Mouse (Mus musculus): ENCODE measurements at regions not wholly inside any gene's neighbourhood (a gene's known extent, or its start where the extent isn't known, plus 50 kb on each side); places are given as distances from the start of the nearest gene placed in this dataset.
A peak's percentile ranks its signal among the peaks of the same experiment; 100 is the strongest.

GRCm38 (mm10) chr15:50246418-50247186 lies 3638.1 kb upstream of the Gm7489 start:
- DNase-seq (ENCODE audit: low read depth, low spot score) = no peak

GRCm38 (mm10) chr15:50260057-50260456 lies 3624.6 kb upstream of the Gm7489 start:
- DNase-seq (ENCODE audit: low read depth, low spot score) = no peak

GRCm38 (mm10) chr15:50261245-50261872 lies 3623.3 kb upstream of the Gm7489 start:
- DNase-seq (ENCODE audit: low read depth, low spot score) = peak; percentile 70

- no peak for DNase-seq (ENCODE audit: low read depth, low spot score)
Observed at GRCm38 (mm10) chr15:50267542-50267941, 3617.2 kb upstream of the Gm7489 start.

GRCm38 (mm10) chr15:50271646-50272045 lies 3613.1 kb upstream of the Gm7489 start:
- DNase-seq (ENCODE audit: low read depth, low spot score) = no peak

- no peak for DNase-seq (ENCODE audit: low read depth, low spot score)
Observed at GRCm38 (mm10) chr15:50282576-50282975, 3602.1 kb upstream of the Gm7489 start.

GRCm38 (mm10) chr15:50283491-50283890 lies 3601.2 kb upstream of the Gm7489 start:
- no peak for DNase-seq (ENCODE audit: low read depth, low spot score)

- DNase-seq (ENCODE audit: low read depth, low spot score) = no peak
Observed at GRCm38 (mm10) chr15:50301831-50302230, 3582.9 kb upstream of the Gm7489 start.

- no peak for DNase-seq (ENCODE audit: low read depth, low spot score)
Observed at GRCm38 (mm10) chr15:50304085-50304484, 3580.6 kb upstream of the Gm7489 start.

GRCm38 (mm10) chr15:50320796-50321195 lies 3563.9 kb upstream of the Gm7489 start:
- peak; percentile 13 for DNase-seq (ENCODE audit: low read depth, low spot score)

- no peak for DNase-seq (ENCODE audit: low read depth, low spot score)
Observed at GRCm38 (mm10) chr15:50345536-50345935, 3539.2 kb upstream of the Gm7489 start.

GRCm38 (mm10) chr15:50346953-50347352 lies 3537.8 kb upstream of the Gm7489 start:
- no peak for DNase-seq (ENCODE audit: low read depth, low spot score)

- DNase-seq (ENCODE audit: low read depth, low spot score) = no peak
Observed at GRCm38 (mm10) chr15:50360033-50360988, 3524.4 kb upstream of the Gm7489 start.

GRCm38 (mm10) chr15:50361334-50361733 lies 3523.4 kb upstream of the Gm7489 start:
- no peak for DNase-seq (ENCODE audit: low read depth, low spot score)

GRCm38 (mm10) chr15:50361751-50362507 lies 3522.8 kb upstream of the Gm7489 start:
- no peak for DNase-seq (ENCODE audit: low read depth, low spot score)

GRCm38 (mm10) chr15:50400006-50400781 lies 3484.5 kb upstream of the Gm7489 start:
- no peak for DNase-seq (ENCODE audit: low read depth, low spot score)

GRCm38 (mm10) chr15:50401386-50401785 lies 3483.3 kb upstream of the Gm7489 start:
- no peak for DNase-seq (ENCODE audit: low read depth, low spot score)

- no peak for DNase-seq (ENCODE audit: low read depth, low spot score)
Observed at GRCm38 (mm10) chr15:50402551-50402950, 3482.2 kb upstream of the Gm7489 start.

- no peak for DNase-seq (ENCODE audit: low read depth, low spot score)
Observed at GRCm38 (mm10) chr15:50403883-50404282, 3480.8 kb upstream of the Gm7489 start.

GRCm38 (mm10) chr15:50408985-50409384 lies 3475.7 kb upstream of the Gm7489 start:
- DNase-seq (ENCODE audit: low read depth, low spot score) = no peak
